Mouse (Mus musculus) erythroid progenitor cell, adult 5-6 weeks (primary cell): ENCODE data around the gene Dock10. TPM values are rescaled to one million over a fixed set of nuclear protein-coding genes. Genes with fewer than 3 reads are reported as not detected.
A peak's percentile ranks its signal among the peaks of the same experiment; 100 is the strongest.
"Not testable (repeated sequence)": the region's sequence is repeated elsewhere in the genome, so short reads cannot be mapped to it uniquely, and the experiment has no call there.

Experiments
- ATAC-seq: replicated peaks from 2 replicates; pipeline ENCODE4 v1.8.0; 2016; ENCODE audit warnings: moderate number of reproducible peaks, mild to moderate bottlenecking, moderate TSS enrichment, inconsistent platforms; ENCODE audit not compliant: poor library complexity, low FRiP score, severe bottlenecking
- total RNA-seq, 2 experiments: library from RNA; stranded (forward) in 1 of 2; stranded (reverse) in 1 of 2; fragments of 150-400 nt in 1 of 2; fragments of 186-747, 209-891 nt in 1 of 2; gene quantifications; 2 replicates each; pipeline versions ENCODE4 v1.2.3 to v1.2.4; 2015 to 2017; ENCODE audit warnings: low replicate concordance in 2 of 2

Dock10 gene
- total RNA-seq (2015; ENCODE audit: low replicate concordance) (18.9 and 26.7 TPM in 2 replicates), total RNA-seq (2017; ENCODE audit: low replicate concordance) (15.8 and 17.8 TPM in 2 replicates)

GRCm38 (mm10) chr1:80757977-80758797, at the start of gene Dock10:
Gene Dock10, minus strand, starts transcription at chr1:80758527.
- 0 out of 2 replicates have a peak, but pooled peaks have one; percentile 37 for ATAC-seq

- no peak for ATAC-seq
Measured at GRCm38 (mm10) chr1:80806835-80807398, 48.6 kb upstream of the Dock10 start.

- ATAC-seq = no peak
Measured at GRCm38 (mm10) chr1:80802023-80802422, 43.7 kb upstream of the Dock10 start.

GRCm38 (mm10) chr1:80785066-80785779, 26.9 kb upstream of the Dock10 start:
- no peak for ATAC-seq

- ATAC-seq = no peak
Measured at GRCm38 (mm10) chr1:80784155-80784554, 25.8 kb upstream of the Dock10 start.

GRCm38 (mm10) chr1:80765504-80765903, 7.2 kb upstream of the Dock10 start:
- ATAC-seq = no peak

GRCm38 (mm10) chr1:80763042-80763950, 5.0 kb upstream of the Dock10 start:
- no peak for ATAC-seq

GRCm38 (mm10) chr1:80758798-80759184, 464 bp upstream of the Dock10 start:
- no peak for ATAC-seq

GRCm38 (mm10) chr1:80757650-80757976, 714 bp downstream of the Dock10 start:
- no peak for ATAC-seq

GRCm38 (mm10) chr1:80756824-80757649, 1.3 kb downstream of the Dock10 start:
- ATAC-seq = no peak

- ATAC-seq = no peak
Measured at GRCm38 (mm10) chr1:80756060-80756439, 2.3 kb downstream of the Dock10 start.

GRCm38 (mm10) chr1:80755296-80756059, 2.8 kb downstream of the Dock10 start:
- no peak for ATAC-seq

GRCm38 (mm10) chr1:80749122-80749521, 9.2 kb downstream of the Dock10 start:
- not testable (repeated sequence) for ATAC-seq

- no peak for ATAC-seq
Measured at GRCm38 (mm10) chr1:80746691-80747463, 11.4 kb downstream of the Dock10 start.

- ATAC-seq = no peak
Measured at GRCm38 (mm10) chr1:80746195-80746594, 12.1 kb downstream of the Dock10 start.

- ATAC-seq = no peak
Measured at GRCm38 (mm10) chr1:80739472-80739871, 18.9 kb downstream of the Dock10 start.

- ATAC-seq = no peak
Measured at GRCm38 (mm10) chr1:80737812-80738391, 20.4 kb downstream of the Dock10 start.
